Mouse (Mus musculus): ENCODE results near the gene Atp10b.

DNA sequence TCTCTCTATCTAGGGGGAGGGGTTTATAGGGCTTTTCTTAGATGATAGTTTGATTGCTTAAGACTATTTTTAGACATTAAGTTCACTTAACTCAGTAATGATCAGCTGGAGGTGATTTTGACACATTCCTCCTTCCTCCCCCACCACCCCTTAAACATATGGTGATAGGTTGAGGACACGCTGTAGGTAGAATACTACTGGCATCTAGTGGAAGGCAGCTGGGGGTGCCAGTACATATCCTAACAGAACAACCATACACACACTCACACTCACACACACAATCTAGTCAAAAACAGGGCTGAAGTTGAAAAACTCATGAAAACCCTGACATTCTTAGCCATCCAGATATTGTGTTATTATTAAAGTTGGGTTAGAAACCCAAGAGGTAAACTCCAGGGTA lies 5.3 kb downstream of the Atp10b start:
- no peak for TF ChIP-seq POLR2A (IDR thresholded peaks at IDR 0.05; ENCODE audit: insufficient read depth, low read depth, low read length)
- no peak for TF ChIP-seq CTCF (IDR thresholded peaks at IDR 0.05)
